Mouse (Mus musculus) right cerebral cortex, postnatal 4 days (tissue): Measurements from ENCODE around the gene Grin1.
A peak's percentile ranks its signal among the peaks of the same experiment; 100 is the strongest.
"Not testable (repeated sequence)": the region's sequence is repeated elsewhere in the genome, so short reads cannot be mapped to it uniquely, and the experiment has no call there.

Source experiments
- DNase-seq: peaks from one replicate; pipeline ENCODE4 v3.0.0-alpha.2; 2022

The Grin1 gene

GRCm38 (mm10) chr2:25285551-25285950 lies 33.4 kb downstream of the Grin1 start:
- no peak for DNase-seq

GRCm38 (mm10) chr2:25278928-25279882 lies 39.8 kb downstream of the Grin1 start:
- DNase-seq, result peak; percentile 88

GRCm38 (mm10) chr2:25273010-25273409 lies 46.0 kb downstream of the Grin1 start:
- DNase-seq, result no peak

DNA sequence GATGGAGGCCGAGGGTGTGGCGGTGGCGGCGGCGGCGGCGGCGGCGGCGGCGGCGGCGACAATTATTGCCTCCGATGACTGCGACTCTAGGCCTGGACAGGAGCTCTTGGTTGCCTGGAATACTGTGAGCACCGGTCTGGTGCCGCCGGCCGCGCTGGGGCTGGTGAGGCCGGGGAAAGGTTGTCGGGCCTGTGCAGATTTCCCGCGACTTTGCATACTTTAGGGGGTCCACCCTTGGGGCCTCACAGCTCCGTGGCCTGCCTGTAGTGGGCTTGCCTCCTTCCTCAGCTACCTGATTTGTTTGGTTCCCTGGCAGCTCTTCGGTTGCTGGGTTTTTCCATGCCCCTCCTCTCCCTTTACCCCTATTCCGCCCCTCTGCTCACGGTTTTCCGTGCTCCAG lies 46.5 kb downstream of the Grin1 start:
- no peak for DNase-seq

GRCm38 (mm10) chr2:25271827-25272511 lies 47.0 kb downstream of the Grin1 start, which contains the start of the genes Ssna1 and Anapc2:
Ssna1 (minus strand) TSS chr2:25272438.
Anapc2 (plus strand) TSS chr2:25272478.
- peak; percentile 97 for DNase-seq

- DNase-seq, result no peak
Observed at GRCm38 (mm10) chr2:25267746-25268309, 51.2 kb downstream of the Grin1 start.

GRCm38 (mm10) chr2:25267241-25267640 lies 51.7 kb downstream of the Grin1 start:
- no peak for DNase-seq

DNA sequence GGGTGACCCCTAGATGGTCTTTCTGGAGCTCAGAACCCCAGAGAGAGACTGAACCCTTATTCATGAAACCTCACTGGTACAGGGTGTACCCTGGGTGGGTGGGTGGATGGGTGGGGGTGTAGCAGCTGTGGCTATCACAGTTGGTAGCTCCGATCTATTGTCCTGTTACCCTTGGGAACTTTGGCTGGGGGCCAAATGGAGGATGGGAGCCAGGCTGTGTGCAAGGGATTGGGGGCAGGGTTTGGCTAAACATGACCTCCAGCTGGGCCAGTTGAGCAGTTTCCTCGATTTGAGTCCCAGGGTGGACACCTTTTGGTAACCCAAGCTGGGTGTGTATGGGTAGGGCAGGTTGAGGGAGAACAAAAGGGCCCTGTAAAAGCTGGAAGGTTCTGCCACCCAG lies 52.3 kb downstream of the Grin1 start:
- no peak for DNase-seq

DNA sequence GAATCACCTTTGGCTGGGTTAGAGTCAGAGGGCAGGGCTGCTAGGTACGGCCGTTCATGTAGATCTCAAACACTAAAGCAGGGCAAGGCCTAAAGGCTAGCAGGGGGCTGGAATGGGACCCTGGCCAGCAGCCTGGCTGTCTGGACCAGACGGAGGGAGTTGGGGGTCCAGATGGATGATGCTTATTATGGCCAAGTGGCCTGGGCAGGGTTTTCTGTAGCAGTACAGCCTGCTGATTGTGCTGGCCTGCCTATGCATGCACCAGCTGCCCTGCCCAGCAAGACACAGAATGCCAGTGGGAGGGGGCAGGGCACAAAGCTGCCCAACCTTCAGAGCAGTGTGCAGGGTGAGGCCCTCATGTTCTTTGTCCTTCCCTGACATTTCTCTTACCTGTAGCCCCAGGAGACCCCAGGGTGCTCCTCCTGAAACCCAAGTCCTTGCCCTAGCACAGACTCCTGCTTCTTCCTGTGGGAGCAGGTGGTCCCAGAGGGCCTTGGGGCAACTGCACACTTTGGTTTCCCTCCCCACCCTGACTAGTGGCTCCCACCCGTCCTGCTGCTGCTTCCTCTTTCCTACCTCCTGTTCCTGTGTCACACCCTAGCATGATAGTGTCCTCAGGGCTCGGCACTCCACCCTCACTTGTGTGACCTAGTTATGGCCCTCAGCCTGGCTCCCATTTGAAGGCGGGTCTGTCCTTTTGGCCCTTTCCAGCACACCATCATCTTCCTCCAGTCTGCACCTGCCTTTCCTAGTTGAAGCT lies 52.9 kb downstream of the Grin1 start:
- DNase-seq, result no peak

- no peak for DNase-seq
Observed at GRCm38 (mm10) chr2:25264851-25265250, 54.1 kb downstream of the Grin1 start.

DNA sequence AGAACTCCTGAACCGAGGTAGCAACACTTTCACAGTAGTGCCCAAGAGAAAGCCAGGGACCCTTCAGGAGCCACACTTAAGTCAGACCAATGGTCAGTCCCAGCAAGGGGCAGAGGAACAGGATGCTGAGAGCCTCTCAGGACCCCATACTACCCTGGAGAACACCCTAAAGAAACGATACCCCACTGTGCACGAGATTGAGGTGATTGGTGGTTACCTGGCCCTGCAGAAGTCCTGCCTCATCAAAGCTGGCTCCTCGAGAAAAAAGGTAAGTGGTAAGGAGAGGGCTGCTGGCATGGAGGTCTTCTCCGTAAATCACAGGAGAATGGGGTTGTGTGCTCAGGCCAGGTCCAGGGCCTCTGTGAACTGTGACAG lies 54.7 kb downstream of the Grin1 start:
- DNase-seq, result no peak

DNA sequence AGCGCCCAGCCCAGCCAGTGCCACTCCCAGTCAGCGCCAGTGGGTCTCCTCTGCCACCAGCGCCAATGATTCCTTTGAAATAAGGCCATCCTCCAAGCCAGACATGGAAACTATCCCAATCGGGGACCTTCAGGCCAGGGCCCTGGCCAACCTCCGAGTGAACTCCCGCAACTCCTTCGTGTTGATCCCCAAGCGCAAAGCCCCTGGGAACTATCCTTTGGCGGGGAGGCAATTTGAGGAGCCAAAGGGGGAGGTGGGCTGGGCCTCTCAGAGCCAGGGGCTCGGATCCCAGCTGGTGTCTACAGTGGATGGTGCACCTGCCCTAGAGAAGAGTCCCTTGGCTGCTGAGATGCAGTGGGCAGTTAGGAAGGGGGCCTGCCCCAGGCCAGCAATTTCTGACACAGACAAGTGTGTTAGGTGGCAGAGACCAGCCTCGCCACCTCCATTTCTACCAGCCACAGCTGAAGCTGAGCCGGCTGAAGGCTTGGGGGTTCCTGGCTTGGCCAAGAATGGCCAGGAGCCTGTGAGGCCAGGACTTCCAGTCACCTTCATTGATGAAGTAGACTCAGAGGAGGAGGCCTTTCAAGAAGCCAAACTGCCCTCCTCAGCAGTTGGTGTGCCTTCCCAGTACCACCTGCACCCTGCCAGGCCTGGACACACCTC lies 55.2 kb downstream of the Grin1 start:
- no peak for DNase-seq

GRCm38 (mm10) chr2:25262795-25263622 lies 56.0 kb downstream of the Grin1 start:
- no peak for DNase-seq

- DNase-seq, result peak; percentile 87
Observed at GRCm38 (mm10) chr2:25262291-25262767, 56.7 kb downstream of the Grin1 start, which contains the start of gene Tprn. Tprn (plus strand) TSS chr2:25262618.

DNA sequence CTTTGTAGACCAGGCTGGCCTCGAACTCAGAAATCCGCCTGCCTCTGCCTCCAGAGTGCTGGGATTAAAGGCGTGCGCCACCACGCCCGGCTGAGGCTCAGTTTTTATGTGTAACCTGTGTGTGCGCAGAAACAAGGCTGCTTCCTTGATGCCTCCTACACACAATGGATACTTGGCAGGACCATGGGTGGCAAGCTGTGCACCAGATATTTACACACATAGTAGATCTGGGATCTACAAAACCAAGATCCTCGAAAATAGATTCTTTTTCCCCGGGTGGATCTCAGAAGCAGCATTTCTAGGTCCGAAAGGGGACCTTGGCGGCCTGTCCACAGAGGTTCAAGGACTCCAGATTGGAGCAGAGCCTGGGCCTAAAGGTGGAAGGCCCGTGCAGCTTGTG lies 57.1 kb downstream of the Grin1 start:
- DNase-seq, result no peak

DNA sequence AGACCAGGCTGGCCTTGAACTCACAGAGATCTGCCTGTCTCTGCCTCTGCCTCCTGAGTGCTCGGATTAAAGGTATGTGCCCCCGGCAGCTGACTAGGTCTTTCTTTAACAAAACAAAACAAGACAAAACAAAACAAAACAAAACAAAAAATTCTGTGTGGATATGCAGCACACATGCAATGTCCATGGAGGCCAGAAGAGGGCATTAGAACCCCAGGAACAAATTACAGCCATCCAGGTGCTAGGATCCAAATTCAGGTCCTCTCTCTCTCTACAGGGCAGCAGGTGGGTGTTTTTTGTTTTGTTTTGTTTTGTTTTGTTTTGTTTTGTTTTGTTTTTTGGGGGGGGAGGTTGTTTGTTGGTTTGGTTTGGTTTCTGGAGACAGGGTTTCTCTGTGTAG lies 60.1 kb downstream of the Grin1 start:
- DNase-seq, result no peak

GRCm38 (mm10) chr2:25257250-25257649 lies 61.7 kb downstream of the Grin1 start:
- DNase-seq, result not testable (repeated sequence)

GRCm38 (mm10) chr2:25256443-25257109 lies 62.4 kb downstream of the Grin1 start:
- DNase-seq, result not testable (repeated sequence)

DNA sequence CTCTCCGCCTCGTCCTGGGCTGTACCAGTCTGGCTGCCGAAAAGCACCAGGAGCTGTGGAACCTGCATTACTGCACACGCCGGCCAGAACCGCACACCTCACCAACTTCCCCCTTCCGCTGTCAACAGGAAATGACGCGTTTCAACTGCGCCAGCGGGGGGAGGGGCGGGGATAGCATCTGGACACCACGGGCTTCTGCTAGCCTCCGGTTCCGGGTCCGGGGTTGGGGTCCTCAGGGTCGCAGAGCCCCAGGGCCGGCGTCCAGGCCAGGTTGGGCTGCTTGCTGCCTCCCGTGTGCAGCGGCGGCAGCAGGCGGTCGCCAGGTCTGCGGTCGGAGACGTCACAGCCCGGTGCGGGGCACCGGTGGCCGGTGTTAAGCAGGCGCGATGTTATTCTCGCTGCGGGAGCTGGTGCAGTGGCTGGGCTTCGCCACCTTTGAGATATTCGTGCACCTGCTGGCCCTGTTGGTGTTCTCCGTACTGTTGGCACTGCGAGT lies 63.7 kb downstream of the Grin1 start, which contains the start of gene Tmem203:
Tmem203 (plus strand) TSS at position 156 of the 496 bp plus-strand sequence.
- DNase-seq, result peak; percentile 90

DNA sequence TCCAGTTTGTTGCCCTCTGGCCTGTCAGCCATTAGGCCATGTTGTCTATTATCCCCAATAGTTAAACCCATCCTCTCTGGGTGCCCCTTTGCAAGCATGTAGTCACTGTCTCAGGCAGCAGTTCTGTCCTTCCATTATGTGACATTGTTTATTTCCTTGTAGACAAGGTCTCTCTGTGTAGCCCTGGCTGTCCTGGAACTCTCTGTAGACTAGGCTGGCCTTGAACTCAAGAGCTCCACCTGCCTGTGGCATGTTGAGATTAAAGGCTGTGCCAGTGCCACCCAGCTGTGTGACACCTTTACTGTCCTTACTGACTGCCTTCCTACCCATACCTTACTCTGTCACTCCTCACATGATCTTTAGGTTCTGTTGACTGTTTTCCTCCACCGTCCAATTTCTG lies 66.7 kb downstream of the Grin1 start:
- no peak for DNase-seq
